Mouse (Mus musculus) liver, embryonic 14.5 days (tissue): ENCODE measurements around the gene Efcab1.
"Not testable (repeated sequence)": the region's sequence is repeated elsewhere in the genome, so short reads cannot be mapped to it uniquely, and the experiment has no call there.

Experiments used
- CTCF ChIP-seq: IDR thresholded peaks from 2 replicates; pipeline ENCODE4 v1.5.1; 2016; ENCODE audit warnings: antibody characterized with exemption, low read depth, control low read depth
- EP300 ChIP-seq: IDR thresholded peaks from 2 replicates; pipeline ENCODE4 v1.6.1; 2016; ENCODE audit warnings: antibody characterized with exemption, low read depth

- not testable (repeated sequence) for TF ChIP-seq CTCF, EP300
These were observed 41.2 kb downstream of the Efcab1 start for GRCm38 (mm10) chr16:14947561-14947960.
